Mouse (Mus musculus): Measurements from ENCODE around the gene Jph4. TPM values are rescaled to one million over a fixed set of nuclear protein-coding genes. Genes with fewer than 3 reads are reported as not detected.

Jph4 gene
- polyA plus RNA-seq, 1 experiment from 2014 or later: 2.1 TPM

Other genes with a start within 250 kb of the Jph4 start
- 8.4 and 10.6 TPM in 2 replicates for gene Homez, start 246.0 kb downstream of the Jph4 start, polyA plus RNA-seq (2015; fragmentation: Nextera tagmentation; extraction: Ambion mirVana)
- gene Ppp1r3e, start 239.4 kb downstream of the Jph4 start, polyA plus RNA-seq (2015; fragmentation: Nextera tagmentation; extraction: Ambion mirVana): 2.4 and 2.7 TPM in 2 replicates
- gene Bcl2l2, start 233.6 kb downstream of the Jph4 start, polyA plus RNA-seq (2015; fragmentation: Nextera tagmentation; extraction: Ambion mirVana): 4.2 and 4.3 TPM in 2 replicates
- gene Gm20521, start 233.5 kb downstream of the Jph4 start, polyA plus RNA-seq (2015; fragmentation: Nextera tagmentation; extraction: Ambion mirVana): 0.19 and 0.53 TPM in 2 replicates
- gene Pabpn1, start 224.4 kb downstream of the Jph4 start, polyA plus RNA-seq (2015; fragmentation: Nextera tagmentation; extraction: Ambion mirVana): 111 and 113 TPM in 2 replicates
- 45.5 and 48.6 TPM in 2 replicates for gene Slc22a17, start 203.8 kb downstream of the Jph4 start, polyA plus RNA-seq (2015; fragmentation: Nextera tagmentation; extraction: Ambion mirVana)
- gene Efs, start 190.8 kb downstream of the Jph4 start, polyA plus RNA-seq (2015; fragmentation: Nextera tagmentation; extraction: Ambion mirVana): 27.7 and 30.4 TPM in 2 replicates
- 0.13 TPM in 1 of 2 replicates, not detected in the other for gene Il25, start 184.2 kb downstream of the Jph4 start, polyA plus RNA-seq (2015; fragmentation: Nextera tagmentation; extraction: Ambion mirVana)
- 3.6 and 4.6 TPM in 2 replicates for gene Cmtm5, start 180.7 kb downstream of the Jph4 start, polyA plus RNA-seq (2015; fragmentation: Nextera tagmentation; extraction: Ambion mirVana)
- 2.3 and 2.4 TPM in 2 replicates for gene Myh6, start 150.0 kb downstream of the Jph4 start, polyA plus RNA-seq (2015; fragmentation: Nextera tagmentation; extraction: Ambion mirVana)
- gene Gm17428, start 140.0 kb downstream of the Jph4 start, polyA plus RNA-seq (2015; fragmentation: Nextera tagmentation; extraction: Ambion mirVana): not detected in 2 replicates
- 5.3 and 7.5 TPM in 2 replicates for gene Myh7, start 122.3 kb downstream of the Jph4 start, polyA plus RNA-seq (2015; fragmentation: Nextera tagmentation; extraction: Ambion mirVana)
- gene Ngdn, start 101.5 kb downstream of the Jph4 start, polyA plus RNA-seq (2015; fragmentation: Nextera tagmentation; extraction: Ambion mirVana): 81.2 and 88.0 TPM in 2 replicates
- 4.4 and 5.1 TPM in 2 replicates for gene Zfhx2, start 24.6 kb downstream of the Jph4 start, polyA plus RNA-seq (2015; fragmentation: Nextera tagmentation; extraction: Ambion mirVana)
- gene Thtpa, start 22.2 kb downstream of the Jph4 start, polyA plus RNA-seq (2015; fragmentation: Nextera tagmentation; extraction: Ambion mirVana): 19.4 and 21.6 TPM in 2 replicates
- gene Ap1g2, start 10.3 kb downstream of the Jph4 start, polyA plus RNA-seq (2015; fragmentation: Nextera tagmentation; extraction: Ambion mirVana): 38.5 and 42.5 TPM in 2 replicates
- 0.37 and 0.40 TPM in 2 replicates for gene Dhrs2, start 105.1 kb upstream of the Jph4 start, polyA plus RNA-seq (2015; fragmentation: Nextera tagmentation; extraction: Ambion mirVana)